Mouse (Mus musculus) heart, adult 2 months (tissue): ENCODE results near the gene Dtd1. TPM values are rescaled to one million over a fixed set of nuclear protein-coding genes. Genes with fewer than 3 reads are reported as not detected.
"Not testable (repeated sequence)": the region's sequence is repeated elsewhere in the genome, so short reads cannot be mapped to it uniquely, and the experiment has no call there.

Experiments used
- DNase-seq, 2 experiments: peaks; one replicate each; pipeline ENCODE4 v3.0.0; 2021
- H3K27ac ChIP-seq: fragments of 200-600 bp; 2 replicates; pipeline ENCODE4 v1.8.1; 2022
- H3K27me3 ChIP-seq: fragments of 200-500 bp; 2 replicates; pipeline ENCODE4 v1.6.1; 2012; ENCODE audit warnings: mild to moderate bottlenecking, low read length, inconsistent platforms, mixed read lengths; ENCODE audit not compliant: control insufficient read depth, insufficient read depth
- H3K36me3 ChIP-seq: fragments of 200-500 bp; 2 replicates; pipeline ENCODE4 v1.6.1; 2012; ENCODE audit warnings: low read length, inconsistent platforms; ENCODE audit not compliant: control insufficient read depth, insufficient read depth
- H3K4me1 ChIP-seq: fragments of 200-500 bp; 2 replicates; pipeline ENCODE4 v1.6.1; 2011; ENCODE audit warnings: low read length; ENCODE audit not compliant: control insufficient read depth, insufficient read depth
- H3K4me3 ChIP-seq: fragments of 200-600 bp; 2 replicates; pipeline ENCODE4 v1.8.1; 2022
- H3K79me2 ChIP-seq: fragments of 200-500 bp; replicated peaks from 2 replicates; pipeline ENCODE4 v1.6.1; 2012; ENCODE audit warnings: mild to moderate bottlenecking, inconsistent platforms, low read length, moderate library complexity, mixed read lengths; ENCODE audit not compliant: control insufficient read depth, insufficient read depth
- H3K9ac ChIP-seq: fragments of 200-500 bp; 2 replicates; pipeline ENCODE4 v1.6.1; 2012; ENCODE audit warnings: low read depth, mild to moderate bottlenecking, control low read depth, inconsistent platforms, low read length, mixed read lengths
- CTCF ChIP-seq: fragments of 200-600 bp; IDR thresholded peaks from 2 replicates; pipeline ENCODE4 v1.8.1; 2022; ENCODE audit warnings: antibody characterized with exemption, mild to moderate bottlenecking, moderate library complexity
- EP300 ChIP-seq: fragments of 200-500 bp; IDR thresholded peaks from 2 replicates; pipeline ENCODE4 v1.6.1; 2011; ENCODE audit warnings: low read depth, low read length, control low read depth; ENCODE audit not compliant: insufficient read depth
- POLR2A ChIP-seq: fragments of 200-500 bp; IDR thresholded peaks from 2 replicates; pipeline ENCODE4 v1.6.1; 2011; ENCODE audit warnings: mild to moderate bottlenecking, low read depth, low read length, control low read depth; ENCODE audit not compliant: insufficient read depth
- WGBS: fragments of 180-500 bp; shearing (Covaris S2); methylation state at CpG from one replicate; pipeline ENCODE4 v1.1.7; 2018; 5-methylcytosine and 5-hydroxymethylcytosine counted together
- intact Hi-C: fragments of 180-260 bp; cut with DNase I; formaldehyde crosslinking; loops from one replicate; pipeline ENCODE4 v1.15.1; 2025
- polyA plus RNA-seq: library from polyadenylated mRNA; depleted of rRNA; stranded (reverse); fragments of >200 nt; gene quantifications from 2 replicates; pipeline ENCODE4 v1.2.3, GENCODE M21; 2012
- total RNA-seq, 2 experiments: library from RNA; stranded (reverse); gene quantifications; 2 replicates each; pipeline ENCODE4 v1.2.3; 2021

Dtd1 gene
- total and polyA plus RNA-seq, 3 experiments: 10.5 to 15.7 (median 13.9) TPM

DNA sequence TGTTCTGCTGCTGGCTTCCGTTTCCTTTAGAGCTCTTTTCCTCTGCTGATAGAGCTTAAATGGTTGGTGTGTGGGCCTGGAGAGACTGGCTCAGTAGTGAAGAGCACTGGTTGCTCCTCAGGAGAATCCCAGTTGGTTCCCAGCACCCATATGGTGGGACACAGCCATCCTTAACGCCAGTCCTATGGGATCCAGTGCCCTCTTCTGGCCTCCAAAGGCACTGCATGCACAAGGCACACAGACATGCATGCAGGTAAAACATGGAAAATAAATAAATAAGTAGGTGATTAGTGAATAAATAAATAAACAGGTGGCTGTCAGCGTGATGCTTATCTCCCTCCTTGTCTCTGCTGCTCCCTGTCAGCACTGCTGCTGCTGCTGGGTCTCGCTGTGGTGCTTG, 11.0 kb upstream of the Dtd1 start:
- DNase-seq: no peak
- peaks cover under 1% of the 10 kb centered on the region; the same call in 1 of the 2 replicates for H3K4me1 ChIP-seq
- intact Hi-C loops: no loop called here
- no peak overlapping the region for H3K9ac ChIP-seq
- 81% methylated on average over 4 of the region's 4 CpGs for WGBS
- no peaks in the 10 kb centered on the region for H3K79me2 ChIP-seq
- H3K27ac ChIP-seq: no peak overlapping the region
- H3K4me3 ChIP-seq: no peak overlapping the region
- no peaks in the 10 kb centered on the region for H3K27me3 ChIP-seq
- H3K36me3 ChIP-seq: no peaks in the 10 kb centered on the region
- TF ChIP-seq EP300 (no peak), CTCF (peak; percentile 54)

DNA sequence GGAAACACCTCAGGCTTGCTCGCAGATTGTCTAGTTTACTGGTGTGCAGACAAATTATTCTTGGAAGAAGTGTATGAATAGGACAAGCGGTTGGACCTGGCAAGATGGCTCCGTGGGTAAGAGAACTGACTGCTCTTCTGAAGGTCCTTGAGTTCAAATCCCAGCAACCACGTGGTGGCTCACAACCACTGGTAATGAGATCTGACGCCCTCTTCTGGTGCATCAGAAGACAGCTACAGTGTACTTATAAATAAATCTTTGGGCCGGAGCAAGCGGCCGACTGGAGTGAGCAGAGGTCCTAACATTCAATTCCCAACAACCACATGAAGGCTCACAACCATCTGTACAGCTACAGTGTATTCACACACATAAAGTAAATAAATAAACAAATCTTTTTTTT, 6.7 kb upstream of the Dtd1 start:
- H3K9ac ChIP-seq, H3K36me3 ChIP-seq, H3K4me3 ChIP-seq, H3K79me2 ChIP-seq, DNase-seq, intact Hi-C loops, H3K27me3 ChIP-seq, H3K4me1 ChIP-seq, H3K27ac ChIP-seq: not testable (repeated sequence)
- 66% methylated on average over 8 of the region's 8 CpGs for WGBS

DNA sequence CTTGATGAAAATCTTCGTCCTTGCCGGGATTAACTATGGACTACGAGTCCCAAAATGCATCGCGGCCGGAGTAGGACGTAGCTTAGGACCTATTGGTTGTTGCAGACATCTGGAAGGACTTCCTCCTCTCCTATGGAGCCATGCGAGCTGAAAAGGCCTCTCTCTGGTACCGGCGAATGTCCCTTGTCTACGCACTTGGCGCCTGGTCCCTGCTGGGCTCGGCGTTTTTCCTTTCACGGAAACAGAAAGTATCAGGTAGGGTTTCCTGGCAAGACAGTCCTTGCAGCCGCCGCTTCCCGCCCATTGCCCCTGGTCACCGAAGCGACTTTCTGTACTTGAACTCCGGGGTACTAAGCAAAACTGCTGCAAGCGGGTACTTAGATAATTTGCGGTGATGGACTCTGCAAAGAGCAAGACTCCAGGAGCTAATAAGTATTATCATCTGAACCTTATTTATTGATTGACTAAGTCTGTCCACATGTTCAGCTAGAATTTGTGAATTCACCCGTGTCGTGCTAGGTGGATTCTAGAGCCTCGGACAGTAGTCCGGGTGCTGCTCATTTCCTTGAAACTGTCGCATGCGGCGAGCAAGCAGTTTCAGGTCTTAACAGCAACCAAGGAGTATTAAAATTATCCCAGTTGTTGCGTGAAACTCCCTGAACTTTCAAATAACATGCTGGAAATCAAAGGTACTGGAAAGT, 5.6 kb upstream of the Dtd1 start, which contains the start of gene Smim26:
Gene Smim26, plus strand, starts transcription at position 104 of the 701 bp plus-strand sequence.
- H3K4me3 ChIP-seq: peak within 1 kb of the TSS; percentile 71
- intact Hi-C loops: no loop called here
- no peaks in the 10 kb centered on the region for H3K27me3 ChIP-seq
- WGBS: under 1% methylated on average over 31 of the region's 31 CpGs
- H3K27ac ChIP-seq: peak within 1 kb of the TSS; percentile 73
- peak; percentile 81 to 84 for DNase-seq
- peaks cover 3% of the 10 kb centered on the region for H3K4me1 ChIP-seq
- TF ChIP-seq POLR2A: peak; percentile 88
- no peak for TF ChIP-seq EP300
- TF ChIP-seq CTCF: no peak
- no peaks in the 10 kb centered on the region for H3K36me3 ChIP-seq
- no peaks in the 10 kb centered on the region for H3K79me2 ChIP-seq
- peak within 1 kb of the TSS; percentile 87 for H3K9ac ChIP-seq

DNA sequence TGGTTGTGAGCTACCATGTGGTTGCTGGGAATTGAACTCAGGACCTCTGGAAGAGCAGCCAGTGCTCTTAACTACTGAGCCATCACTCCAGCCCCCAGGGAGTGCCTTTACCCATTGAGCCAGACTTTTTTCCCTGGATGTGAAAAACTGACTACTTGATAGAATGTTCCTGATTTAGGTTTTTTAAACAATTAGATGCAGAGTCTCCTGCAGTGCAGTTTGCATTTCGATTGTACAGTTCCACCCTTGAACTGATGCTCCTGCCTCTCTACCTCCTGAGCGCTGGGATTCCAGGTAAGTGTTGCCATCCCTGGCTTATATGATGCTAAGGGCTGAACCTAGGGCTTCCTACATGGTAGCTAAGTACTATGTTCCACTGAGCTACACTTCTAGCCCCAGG, 1.7 kb upstream of the Dtd1 start:
- no peak overlapping the region for H3K27ac ChIP-seq
- no peak for TF ChIP-seq CTCF
- no peak for TF ChIP-seq POLR2A
- no peak for TF ChIP-seq EP300
- no peak for DNase-seq
- no peak overlapping the region for H3K9ac ChIP-seq
- no peaks in the 10 kb centered on the region for H3K27me3 ChIP-seq
- intact Hi-C loops: no loop called here
- H3K4me3 ChIP-seq: no peak overlapping the region
- peaks cover 3% of the 10 kb centered on the region for H3K4me1 ChIP-seq
- no peaks in the 10 kb centered on the region for H3K36me3 ChIP-seq
- 62% methylated on average over 2 of the region's 2 CpGs for WGBS
- no peaks in the 10 kb centered on the region for H3K79me2 ChIP-seq

DNA sequence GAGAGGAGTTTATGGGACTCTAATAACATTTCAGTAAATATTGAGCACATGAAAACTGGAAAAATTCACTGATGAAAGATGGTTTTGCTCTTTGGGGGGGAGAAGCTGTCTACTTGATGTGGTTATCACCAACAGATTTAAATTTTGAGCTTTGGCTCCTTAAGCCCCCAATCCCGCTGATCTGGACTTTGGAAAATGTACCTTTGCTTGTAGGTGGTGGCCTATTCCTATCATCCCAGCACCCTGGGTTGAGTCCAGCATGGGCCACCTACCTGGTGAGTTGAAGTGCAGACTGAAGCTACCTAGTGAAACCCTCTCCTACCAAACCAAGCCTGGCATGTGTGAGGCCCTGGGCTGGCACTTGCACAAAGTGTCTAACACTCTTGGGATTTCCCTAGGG, 1.9 kb downstream of the Dtd1 start:
- H3K4me3 ChIP-seq: no peak overlapping the region
- H3K9ac ChIP-seq: no peak overlapping the region
- H3K27ac ChIP-seq: no peak overlapping the region
- H3K36me3 ChIP-seq: no peaks in the 10 kb centered on the region
- H3K4me1 ChIP-seq: no peaks in the 10 kb centered on the region
- H3K27me3 ChIP-seq: no peaks in the 10 kb centered on the region
- intact Hi-C loops: no loop called here
- DNase-seq: no peak
- WGBS: 93% methylated on average over 1 of the region's 1 CpGs
- TF ChIP-seq POLR2A (no peak), EP300 (no peak), CTCF (no peak)
- H3K79me2 ChIP-seq: no peaks in the 10 kb centered on the region

DNA sequence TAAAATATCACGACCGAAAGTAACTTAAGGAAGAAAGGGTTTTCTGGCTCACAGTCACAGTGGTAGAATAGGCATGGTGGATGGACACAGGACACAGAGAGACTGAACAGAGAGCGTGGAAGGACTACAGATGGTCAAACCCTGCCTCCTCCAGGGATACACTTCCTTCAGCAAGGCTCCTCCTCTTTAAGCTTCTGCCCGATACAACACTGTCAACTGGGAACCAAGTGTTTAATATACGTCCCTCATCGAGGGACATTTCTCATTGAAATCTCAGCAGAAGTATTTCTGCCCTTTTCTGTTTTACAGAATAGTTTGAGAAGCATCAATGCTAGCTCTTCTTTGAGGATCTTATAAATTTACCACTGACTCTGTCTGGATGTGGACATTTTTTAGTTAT, 14.3 kb downstream of the Dtd1 start:
- intact Hi-C loops: no loop called here
- Histone ChIP-seq H3K4me3 (no peak overlapping the region), H3K36me3 (no peaks in the 10 kb centered on the region), H3K27ac (no peak overlapping the region), H3K79me2 (no peaks in the 10 kb centered on the region), H3K9ac (no peak overlapping the region), H3K27me3 (no peaks in the 10 kb centered on the region), H3K4me1 (no peaks in the 10 kb centered on the region)
- DNase-seq: no peak
- TF ChIP-seq POLR2A (no peak), CTCF (no peak), EP300 (no peak)
- 88% methylated on average over 6 of the region's 6 CpGs for WGBS
